Mouse (Mus musculus): ENCODE results near the gene Asb2.

Asb2 gene

DNA sequence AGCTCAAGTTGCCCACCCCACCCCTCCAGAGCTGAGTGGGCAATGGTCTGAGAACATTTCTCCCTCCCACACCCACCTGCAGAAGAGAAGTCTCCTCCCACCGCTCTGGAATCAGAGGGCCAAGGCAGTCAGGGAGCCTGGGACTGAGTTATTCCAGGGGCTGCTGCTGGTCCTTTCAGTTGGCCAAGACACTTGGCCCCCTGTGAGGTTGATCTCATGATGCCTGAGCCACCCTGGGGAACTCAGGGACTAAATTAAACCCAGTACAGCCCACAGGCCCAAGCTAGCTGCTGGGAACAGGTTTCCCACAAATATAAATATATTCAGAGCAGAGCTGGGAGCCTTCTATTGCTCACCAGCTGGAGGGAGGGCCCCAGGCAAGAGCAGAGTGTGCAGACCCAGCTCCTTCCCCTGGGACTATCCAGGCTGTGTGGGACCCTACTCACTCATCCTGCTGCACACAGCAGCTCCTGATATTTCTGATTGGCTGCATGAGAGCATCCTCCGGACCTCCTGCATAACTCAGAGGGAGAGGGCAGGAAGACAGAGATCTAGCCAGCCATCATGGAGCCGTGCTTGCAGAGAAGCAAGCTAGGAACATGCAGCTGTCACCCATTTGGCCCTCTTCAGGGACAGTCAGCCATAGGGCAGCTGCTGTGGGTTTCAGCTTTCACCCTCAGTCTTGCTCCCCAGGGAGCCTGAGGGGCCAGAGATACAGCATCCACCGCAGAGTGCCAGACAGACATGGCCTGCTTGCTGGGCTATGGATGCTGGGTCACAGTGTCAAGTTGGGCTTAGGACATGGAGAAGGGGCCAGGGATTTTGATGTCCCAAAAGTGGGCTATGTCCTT is 3.4 kb upstream of the Asb2 start:
- DNase-seq: no peak

DNA sequence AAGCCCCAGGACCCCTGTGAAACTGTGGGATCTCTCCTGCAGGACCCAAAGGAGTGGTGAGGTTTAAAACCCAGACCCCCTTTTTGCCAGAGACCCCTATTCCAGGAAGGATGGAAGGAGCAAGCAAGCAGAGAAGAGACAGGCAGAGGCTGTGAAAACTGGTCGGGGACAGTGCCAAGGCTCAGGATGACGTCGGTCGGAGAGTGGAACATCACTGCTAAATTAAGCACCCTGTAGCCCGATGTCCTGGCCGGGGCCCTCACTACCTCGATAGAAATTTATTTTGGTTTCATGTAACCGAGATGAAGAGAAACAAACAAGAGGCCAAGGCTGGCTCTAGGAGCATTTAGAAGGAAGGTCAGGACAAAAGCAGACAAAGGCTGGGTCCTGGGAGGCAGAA is 2.4 kb upstream of the Asb2 start:
- no peak for DNase-seq

DNA sequence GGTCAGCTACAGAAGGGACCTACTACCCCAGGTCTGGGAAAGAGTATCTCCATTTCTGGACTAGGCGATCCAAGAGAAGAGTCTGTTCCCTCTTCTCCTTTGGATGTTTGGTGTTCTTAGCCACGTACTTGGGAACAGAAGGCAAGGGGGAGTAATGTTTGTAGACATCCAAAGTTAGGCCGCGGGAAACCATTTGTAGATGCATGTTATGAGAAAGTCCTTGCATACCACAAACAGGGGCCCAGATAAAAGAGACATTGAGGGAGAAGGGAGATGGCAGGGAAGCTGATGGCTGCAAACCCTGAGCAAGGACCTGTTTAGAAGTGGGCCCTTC is 581 bp upstream of the Asb2 start:
- DNase-seq: no peak

DNA sequence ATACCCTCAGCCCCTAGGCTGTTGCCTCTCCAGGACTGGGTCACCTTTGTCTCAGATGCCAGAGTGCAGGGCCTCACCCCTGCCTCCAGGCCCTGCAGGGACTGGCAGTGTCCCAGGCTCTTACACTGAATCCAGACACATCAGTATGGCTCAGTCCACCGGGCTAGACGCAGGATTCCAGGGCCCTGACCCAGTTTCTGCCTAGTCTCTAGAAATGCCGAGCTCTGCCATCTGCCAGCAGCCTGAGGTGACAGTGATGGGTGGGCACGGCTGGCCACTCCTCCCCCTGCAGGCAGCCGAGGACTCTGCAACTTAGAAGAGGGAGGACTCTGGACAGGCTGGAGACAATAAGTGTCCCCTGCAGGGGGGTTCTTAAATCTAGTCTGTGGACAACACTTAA is 2.3 kb downstream of the Asb2 start:
- no peak for DNase-seq

DNA sequence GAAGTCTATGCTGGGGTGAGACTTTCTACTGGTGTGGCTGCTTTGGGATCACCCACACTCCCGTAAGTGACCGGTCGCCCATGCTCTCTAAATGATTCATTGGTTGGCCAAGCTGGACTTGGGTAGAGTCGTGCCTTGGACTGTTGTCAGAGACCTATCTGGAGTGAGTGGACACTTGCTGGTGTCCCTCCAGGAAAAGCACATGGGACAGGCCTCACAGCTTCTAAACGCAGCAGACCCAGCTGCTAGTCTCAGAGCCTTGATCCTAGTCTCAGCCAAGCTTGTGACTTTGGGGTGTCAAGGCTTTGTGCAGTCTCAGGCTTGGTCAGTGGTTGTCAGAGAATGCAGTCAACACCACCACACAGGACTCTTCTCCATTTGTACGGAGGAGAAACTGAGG is 3.1 kb downstream of the Asb2 start:
- DNase-seq: no peak

DNA sequence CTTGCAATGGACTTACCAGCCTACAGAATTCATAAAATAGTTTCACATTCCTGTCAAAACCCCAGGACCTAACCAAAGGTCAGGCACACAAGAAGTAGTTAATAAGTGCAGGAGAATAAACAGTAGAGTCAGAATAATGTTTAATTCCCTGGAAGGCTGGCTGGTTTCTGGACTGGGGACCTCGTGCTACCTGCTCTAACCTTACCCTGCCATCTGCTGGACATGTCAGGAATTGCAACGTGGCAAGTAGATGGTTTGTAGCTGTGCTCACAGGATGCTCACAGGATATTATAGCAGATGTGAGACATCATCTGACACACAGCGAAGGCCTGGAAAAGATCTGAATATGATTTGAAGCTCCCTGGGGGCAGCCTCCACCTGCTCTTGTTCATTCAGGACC is 7.3 kb downstream of the Asb2 start:
- peak; percentile 78 for DNase-seq

DNA sequence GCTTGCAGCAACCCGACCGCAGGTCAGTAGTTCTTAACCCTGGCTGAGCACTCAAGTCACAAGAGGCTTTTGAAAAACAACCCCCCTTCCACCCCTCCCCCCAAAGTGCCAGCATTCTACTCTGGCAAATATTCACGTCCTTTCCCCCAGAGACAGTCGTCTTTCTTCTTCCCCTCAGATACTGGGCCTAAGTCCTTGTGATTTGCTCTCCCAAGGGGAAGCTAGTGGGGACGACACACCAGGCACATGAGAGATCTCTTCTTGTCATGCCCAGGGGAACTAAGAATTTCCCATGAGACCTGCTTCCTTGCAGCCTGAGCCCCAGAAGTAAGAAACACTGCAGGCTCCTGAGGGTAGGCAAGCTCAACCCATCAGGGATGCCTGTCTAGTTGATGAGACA is 8.4 kb downstream of the Asb2 start:
- DNase-seq: no peak

DNA sequence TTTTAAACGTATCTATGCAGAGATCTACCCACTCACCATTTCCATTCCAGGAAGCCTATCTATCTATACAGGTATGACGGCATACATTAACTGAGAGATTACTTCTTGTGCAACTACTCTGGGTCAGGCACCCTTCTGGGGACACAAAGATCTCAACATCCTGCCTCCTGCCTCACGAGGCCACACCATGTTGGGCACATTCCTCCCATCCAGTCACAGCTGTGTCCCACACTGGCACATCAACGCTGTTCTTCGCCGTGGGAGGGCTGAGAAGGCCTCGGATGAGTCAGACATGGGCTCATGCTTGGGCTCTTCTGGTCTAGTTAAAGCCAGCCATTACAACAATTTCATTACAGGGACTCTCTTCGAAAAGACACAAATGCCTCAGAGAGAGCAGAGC is 8.9 kb downstream of the Asb2 start:
- no peak for DNase-seq

DNA sequence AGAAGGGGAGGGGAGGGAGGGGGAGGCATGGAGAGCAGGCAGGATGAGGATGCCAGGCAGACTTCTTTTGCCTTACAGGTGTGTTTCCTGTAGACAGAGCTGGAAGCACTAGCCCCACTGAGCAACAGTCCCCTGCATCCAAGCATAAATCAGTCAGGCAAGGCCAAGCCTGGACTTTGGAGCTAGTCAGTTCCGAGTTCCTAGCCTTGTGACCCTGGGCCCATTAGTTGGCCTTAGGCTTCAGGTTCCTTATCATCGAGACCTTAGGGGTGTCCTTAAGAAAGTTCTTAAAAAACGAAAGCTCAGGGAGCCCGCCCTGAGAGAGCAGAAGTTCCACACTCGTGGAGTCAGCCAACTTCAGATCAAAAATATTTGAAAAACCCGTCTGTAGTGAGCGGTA is 10.9 kb downstream of the Asb2 start:
- DNase-seq: no peak

DNA sequence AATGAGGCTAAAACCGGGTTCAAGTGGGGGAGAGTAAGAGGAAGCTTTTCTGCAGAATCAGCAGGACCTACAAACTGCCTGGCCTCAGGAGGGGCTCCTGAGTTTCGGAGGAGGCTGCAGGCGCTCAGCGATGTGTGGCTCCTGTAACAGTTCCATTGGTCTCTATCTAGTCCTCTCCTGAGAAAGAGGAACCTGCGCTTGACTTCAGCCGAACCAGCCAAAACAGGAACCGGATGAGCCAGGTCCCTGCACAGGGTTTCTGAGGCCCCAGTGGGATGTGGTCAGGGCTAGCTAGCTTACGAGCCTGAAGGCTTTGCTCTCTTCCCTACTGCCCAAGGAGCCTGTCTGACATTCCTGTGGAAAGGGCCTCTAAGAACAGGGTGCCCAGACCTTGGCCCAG is 12.3 kb downstream of the Asb2 start:
- peak; percentile 47 for DNase-seq

DNA sequence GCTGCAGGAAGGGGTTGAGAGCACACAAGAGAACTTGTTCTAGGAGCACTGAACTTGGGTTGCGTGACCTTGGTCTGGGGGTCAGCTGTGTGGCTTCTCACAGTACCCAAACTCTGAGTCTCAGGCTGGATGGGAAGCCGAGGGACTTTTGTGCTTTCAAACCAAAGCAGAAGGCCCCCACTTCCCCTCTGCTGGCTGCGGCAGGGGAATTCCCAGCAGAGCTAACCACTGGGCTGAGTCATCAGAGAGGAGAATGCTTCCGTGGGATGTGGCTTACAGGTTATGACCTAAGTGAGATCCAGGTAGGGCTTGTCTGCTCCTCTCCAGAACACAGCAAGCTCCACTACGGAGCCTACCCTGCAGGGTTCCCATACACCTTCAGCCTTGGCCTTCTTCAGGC is 14.6 kb downstream of the Asb2 start:
- DNase-seq: peak; percentile 7

DNA sequence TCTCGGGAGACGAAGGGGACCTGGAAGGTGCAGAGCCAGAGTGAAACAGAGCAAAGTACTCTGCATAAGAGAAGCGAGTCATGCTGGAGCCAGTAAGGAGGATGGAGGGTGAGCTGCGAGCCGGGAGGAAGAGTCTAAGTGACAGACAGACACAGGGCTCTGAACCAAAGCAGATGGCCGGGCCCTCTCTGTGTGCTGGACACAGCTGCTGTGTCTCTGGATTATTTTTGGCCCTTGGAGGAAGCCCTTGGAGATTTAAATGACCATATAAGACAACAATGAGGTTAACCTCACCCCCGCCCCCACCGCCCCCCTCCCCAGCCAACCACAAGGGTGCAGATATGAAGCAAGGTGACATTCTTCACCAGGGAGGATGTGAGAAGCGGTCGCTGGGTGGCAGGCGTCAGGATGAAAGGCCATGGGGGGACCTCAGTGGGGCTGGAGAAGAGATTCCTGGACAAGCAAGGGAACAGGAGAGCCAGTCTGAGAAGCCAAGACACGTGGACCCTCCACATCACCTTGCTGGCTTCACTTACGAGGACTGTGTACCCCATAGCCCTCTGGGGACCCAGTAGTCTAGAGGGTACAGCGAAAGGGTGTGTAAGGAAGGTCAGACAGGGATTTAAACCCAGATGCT is 17.5 kb downstream of the Asb2 start:
- no peak for DNase-seq

DNA sequence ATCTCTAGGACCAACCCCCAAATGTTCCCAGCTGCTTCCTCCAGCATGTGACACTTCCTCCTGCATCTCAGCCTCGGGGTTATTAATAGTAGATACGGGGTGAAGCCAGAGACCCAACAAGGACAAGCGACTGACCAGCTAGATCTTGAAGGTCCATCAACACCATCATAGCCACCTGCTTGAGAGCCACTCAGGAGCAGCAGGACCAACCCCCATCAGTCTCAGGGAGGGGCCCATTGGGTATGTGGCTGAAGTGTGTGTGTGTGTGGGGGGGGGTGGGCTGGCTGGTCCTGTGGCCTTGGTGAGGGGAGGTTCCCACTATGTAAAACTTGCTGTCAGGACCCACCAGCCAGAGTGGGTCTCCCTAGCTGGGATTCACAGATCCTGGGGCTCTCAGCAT is 19.0 kb downstream of the Asb2 start:
- no peak for DNase-seq

DNA sequence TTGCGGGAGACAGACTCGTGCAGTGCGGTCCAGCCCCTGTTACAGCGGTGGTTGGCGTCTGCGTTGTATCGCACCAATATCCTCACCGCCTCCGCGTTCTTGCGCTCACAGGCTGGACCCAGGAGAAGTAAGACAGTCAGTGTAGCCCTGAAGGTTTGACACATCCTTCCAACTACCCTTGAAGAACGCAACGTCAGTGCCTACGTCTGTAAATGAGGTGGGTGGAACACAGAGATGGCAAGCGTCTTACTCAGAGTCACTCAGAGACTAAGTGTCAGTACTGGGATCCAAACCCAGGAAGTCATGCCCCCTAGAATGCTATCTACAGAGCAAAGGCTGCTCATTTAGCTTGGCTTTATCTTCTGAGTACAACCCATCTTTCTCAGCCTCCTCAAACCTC is 22.4 kb downstream of the Asb2 start:
- DNase-seq: no peak

DNA sequence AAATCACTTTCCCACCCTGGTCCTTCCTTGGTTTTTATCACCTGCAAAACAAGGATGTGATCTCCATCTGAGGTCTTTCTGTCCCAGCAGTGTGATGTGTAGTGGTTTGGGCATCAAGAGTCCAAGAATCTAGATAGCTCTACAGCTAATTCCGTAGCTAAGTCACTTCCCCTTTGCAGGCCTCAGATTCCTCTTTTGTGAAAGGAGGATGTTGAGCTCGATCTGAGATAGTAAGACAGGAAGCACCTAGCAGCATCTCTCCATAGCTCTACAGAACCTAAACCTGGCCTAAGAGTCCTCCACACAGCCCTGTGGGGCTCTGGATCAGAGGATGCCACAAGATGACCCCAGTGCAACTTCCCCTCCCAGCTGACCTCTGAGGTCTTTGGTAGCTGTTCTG is 22.9 kb downstream of the Asb2 start:
- no peak for DNase-seq

DNA sequence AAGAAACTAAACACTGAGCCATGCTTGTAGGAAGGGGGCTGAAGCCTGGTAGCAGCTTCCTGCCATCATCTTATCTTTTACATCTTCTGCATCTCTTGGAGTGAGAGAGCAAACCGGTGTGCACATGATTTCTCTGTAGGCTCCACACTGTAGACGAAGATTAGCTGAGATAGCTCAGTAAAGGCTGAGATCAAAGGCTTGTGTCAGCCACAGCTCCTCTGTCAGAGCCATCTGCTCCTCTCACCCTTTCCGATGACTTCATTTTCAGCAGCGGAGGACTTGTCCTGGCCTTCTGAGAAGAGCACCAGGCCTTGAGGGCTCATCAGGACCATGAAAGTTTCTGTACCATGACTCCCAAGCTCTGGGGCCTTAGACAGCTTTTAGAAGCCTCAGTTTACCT is 24.3 kb downstream of the Asb2 start:
- DNase-seq: no peak

DNA sequence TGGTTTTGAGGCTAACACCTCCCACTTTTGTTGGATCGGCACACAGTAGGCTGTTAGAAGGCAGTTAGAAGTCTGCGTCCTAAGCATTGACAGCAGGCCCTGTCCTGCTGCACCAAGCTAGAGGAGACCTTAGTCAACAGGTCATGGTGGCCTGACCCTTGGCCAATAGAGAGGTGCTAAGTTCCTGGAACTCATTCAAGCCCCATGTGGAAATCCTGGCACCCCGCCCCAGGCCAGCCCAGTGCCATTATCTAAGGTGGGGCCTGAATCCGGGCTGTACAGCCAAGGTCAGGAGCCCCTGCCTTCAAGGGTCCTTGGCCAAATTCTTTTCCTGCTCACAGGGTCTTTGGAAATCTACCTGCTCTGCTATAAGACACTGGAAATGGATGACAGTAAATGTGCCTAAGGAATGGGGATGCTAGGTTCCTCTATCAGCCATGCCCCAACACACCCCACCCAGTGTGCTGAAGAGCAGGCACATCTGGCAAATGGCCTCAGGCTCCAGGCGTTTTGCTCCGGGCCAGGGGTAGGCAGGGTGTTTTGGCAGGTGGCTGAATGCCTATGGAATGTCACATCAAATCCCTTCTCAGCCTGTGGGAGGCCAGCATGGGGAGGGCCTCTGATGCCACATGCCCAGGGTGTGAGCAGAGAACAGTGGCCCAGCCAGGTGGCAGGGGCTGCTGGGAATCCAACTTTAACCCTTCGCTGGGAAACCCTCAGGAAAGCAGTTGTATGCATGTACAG is 27.2 kb downstream of the Asb2 start:
- DNase-seq: no peak

DNA sequence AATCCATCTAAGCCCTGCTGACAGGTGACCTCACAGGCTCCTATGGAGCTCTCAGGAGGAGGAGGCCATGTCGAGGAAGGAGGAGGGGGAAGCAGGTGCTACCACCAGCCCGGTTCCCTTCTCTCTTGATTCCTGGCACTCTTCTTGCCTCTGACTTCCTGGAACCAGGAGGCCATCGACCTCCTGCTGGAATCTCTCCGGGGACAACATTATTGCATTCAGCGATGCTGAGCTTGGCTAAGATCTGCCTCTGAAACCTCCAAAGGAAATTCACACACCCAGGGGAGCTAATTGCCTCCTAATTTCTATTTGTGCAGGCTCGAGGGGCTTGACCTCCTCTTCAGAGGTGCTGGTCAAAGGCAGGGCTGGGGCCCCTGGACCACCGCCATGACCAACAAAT is 28.7 kb downstream of the Asb2 start:
- no peak for DNase-seq

DNA sequence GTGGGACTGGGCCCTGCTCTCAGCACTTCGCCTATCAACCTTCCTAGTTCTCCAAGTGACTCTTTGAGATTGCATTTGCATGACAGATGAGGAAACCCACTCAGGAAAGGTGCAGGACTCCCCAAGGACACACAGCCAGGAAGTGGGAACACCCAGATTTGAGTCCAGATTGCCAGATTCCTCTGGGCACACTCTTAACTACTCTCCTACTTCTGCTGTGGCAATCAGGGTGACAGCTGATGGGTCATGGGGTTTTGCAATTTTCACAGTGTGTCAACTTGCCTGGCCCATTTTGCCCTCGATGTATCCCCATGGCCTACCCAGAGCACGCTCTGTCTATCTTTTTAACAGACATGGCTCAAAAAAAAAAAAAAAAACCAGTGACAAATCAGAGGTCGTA is 29.2 kb downstream of the Asb2 start:
- DNase-seq: no peak

DNA sequence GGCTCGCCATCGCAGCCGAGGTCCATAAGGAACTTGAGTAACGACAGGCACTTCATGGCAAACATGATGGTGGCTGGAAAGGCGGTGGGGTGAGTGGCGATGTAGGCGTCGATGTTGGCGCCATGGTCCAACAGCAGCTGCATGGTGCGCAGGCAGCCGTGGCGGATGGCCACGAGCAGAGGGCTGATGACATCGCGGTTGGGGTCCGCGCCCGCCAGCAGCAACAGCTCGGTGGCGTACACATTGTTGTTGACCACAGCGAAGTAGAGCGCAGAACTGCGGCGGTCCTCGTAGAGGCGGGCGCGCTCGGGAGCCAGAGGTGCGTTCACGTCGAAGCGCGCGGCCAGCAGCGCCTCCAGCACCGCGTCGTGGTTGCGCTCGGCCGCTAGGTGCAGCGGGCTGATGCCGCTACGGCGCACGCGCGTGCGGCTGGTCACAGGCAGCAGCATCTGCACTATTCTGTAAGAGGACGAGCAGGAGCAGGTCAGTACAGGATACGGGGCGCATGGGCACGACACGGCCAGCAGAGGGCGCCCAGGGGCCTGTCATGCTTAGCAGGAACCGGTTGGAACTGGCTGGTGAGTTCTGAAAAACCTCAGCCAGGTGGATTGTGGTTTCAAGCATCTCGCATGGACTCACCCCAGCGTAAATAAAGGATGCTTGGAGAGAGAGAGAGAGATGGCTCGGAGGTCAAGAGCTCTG is 30.5 kb downstream of the Asb2 start:
- DNase-seq: peak; percentile 87

DNA sequence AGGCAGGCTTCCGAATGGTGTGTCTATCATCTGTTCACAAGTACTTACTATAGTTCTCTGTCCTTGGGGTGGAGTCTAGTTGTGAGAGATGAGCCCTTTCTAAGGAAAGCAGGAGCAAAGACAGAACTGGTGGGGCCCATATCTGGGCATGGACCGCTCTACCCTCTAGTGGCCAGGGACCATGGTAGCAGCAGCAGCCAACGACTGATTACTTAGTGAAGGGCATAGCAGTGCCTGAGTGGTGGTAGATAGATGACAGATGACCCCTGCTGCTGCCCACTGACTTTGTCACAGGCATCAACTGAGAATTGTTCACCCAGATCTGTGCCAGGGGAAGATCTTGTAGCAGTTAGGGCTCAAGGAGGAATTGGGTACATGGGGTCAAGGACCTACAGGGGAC is 33.0 kb downstream of the Asb2 start:
- no peak for DNase-seq

DNA sequence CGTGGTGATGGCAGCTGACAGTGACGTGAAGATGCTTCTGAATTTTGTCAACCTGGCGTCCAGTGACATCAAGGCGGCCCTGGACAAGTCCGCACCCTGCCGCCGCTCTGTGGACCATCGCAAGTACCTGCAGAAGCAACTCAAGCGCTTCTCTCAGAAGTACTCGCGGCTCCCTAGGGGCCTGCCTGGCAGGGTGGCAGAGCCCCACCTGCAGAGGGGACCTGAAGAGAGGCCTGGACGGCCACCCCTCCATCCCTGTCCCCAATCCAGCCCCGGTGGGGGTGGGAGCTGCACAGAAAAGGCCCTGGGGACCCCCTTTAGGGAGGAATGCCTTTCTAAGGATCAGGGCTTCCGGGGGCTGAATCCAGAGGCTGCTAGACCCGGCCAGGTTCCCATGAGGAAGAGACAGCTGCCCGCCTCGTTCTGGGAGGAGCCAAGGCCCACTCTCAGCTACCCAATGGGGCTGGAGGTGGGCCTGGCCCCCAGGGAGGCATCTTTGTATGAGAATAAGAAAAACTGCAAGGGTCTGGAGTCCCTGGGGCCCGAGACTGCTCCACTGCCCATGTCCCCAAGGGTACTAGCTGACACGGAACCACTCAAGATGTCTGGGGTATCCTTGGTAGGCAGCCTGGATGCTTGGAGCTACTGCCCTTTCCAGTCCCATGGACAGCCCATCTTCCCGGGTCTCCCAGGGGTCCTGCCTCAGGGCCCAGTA is 39.8 kb downstream of the Asb2 start:
- no peak for DNase-seq
